Mouse (Mus musculus): ENCODE data around the gene C5ar2. TPM values are rescaled to one million over a fixed set of nuclear protein-coding genes. Genes with fewer than 3 reads are reported as not detected.
A peak's percentile ranks its signal among the peaks of the same experiment; 100 is the strongest.

C5ar2 gene
- polyA plus RNA-seq (2015; fragmentation: Nextera tagmentation; extraction: Ambion mirVana) = 0.06 TPM in 1 of 2 replicates, not detected in the other

- H3K9me3 ChIP-seq (replicated peaks) = no peaks in the 10 kb centered on the region
- WGBS = 85% methylated on average over 5 of the region's 5 CpGs
- no peak within 1 kb of the TSS for H3K27ac ChIP-seq
- H3K27me3 ChIP-seq = no peaks in the 10 kb centered on the region
- H3K4me1 ChIP-seq = no peaks in the 10 kb centered on the region
- no peak within 1 kb of the TSS for H3K4me2 ChIP-seq
- H3K36me3 ChIP-seq (ENCODE audit: poor library complexity, severe bottlenecking) = no peaks in the 10 kb centered on the region
- no peak within 1 kb of the TSS for H3K4me3 ChIP-seq
- no peak within 1 kb of the TSS for H3K9ac ChIP-seq
- no peak for ATAC-seq
These were observed at the start of gene C5ar2 for GRCm38 (mm10) chr7:16244067-16244466. TSS of gene C5ar2 (minus strand) at chr7:16244154.

DNA sequence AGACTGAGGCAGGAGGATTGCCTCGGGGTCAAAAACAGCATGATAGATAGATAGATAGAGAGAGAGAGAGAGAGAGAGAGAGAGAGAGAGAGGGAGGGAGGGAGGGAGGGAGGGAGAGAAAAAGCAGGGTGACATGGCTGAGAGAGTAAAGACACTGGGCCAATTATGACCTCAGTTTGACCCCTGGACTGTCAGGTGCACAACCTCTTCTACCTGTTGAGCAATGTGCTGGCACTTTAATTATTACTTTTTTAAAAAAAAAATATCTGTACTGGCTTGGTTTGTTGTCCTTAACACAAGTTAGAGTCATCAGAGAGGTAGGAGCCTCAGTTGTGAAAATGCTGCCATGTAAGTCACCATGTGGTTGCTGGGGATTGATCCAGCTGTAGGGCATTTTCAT is 43.8 kb upstream of the C5ar2 start:
- Histone ChIP-seq H3K9me3 (replicated peaks) (no peaks in the 10 kb centered on the region), H3K4me3 (no peak overlapping the region), H3K4me1 (peaks cover 12% of the 10 kb centered on the region), H3K27ac (no peak overlapping the region), H3K36me3 (ENCODE audit: poor library complexity, severe bottlenecking) (peaks cover 14% of the 10 kb centered on the region), H3K4me2 (no peak overlapping the region), H3K9ac (no peak overlapping the region), H3K27me3 (no peaks in the 10 kb centered on the region)
- ATAC-seq = no peak
- 83% methylated on average over 1 of the region's 1 CpGs for WGBS

GRCm38 (mm10) chr7:16287016-16287415 is 43.1 kb upstream of the C5ar2 start:
- no peak for ATAC-seq
- Histone ChIP-seq H3K36me3 (ENCODE audit: poor library complexity, severe bottlenecking) (peaks cover 22% of the 10 kb centered on the region), H3K4me3 (peak overlapping the region; percentile 64), H3K27me3 (no peaks in the 10 kb centered on the region), H3K4me1 (peaks cover 12% of the 10 kb centered on the region), H3K4me2 (peak overlapping the region; percentile 54), H3K9me3 (replicated peaks) (no peaks in the 10 kb centered on the region), H3K9ac (peak overlapping the region; percentile 72), H3K27ac (peak overlapping the region; percentile 92)
- WGBS = 92% methylated on average over 2 of the region's 2 CpGs

DNA sequence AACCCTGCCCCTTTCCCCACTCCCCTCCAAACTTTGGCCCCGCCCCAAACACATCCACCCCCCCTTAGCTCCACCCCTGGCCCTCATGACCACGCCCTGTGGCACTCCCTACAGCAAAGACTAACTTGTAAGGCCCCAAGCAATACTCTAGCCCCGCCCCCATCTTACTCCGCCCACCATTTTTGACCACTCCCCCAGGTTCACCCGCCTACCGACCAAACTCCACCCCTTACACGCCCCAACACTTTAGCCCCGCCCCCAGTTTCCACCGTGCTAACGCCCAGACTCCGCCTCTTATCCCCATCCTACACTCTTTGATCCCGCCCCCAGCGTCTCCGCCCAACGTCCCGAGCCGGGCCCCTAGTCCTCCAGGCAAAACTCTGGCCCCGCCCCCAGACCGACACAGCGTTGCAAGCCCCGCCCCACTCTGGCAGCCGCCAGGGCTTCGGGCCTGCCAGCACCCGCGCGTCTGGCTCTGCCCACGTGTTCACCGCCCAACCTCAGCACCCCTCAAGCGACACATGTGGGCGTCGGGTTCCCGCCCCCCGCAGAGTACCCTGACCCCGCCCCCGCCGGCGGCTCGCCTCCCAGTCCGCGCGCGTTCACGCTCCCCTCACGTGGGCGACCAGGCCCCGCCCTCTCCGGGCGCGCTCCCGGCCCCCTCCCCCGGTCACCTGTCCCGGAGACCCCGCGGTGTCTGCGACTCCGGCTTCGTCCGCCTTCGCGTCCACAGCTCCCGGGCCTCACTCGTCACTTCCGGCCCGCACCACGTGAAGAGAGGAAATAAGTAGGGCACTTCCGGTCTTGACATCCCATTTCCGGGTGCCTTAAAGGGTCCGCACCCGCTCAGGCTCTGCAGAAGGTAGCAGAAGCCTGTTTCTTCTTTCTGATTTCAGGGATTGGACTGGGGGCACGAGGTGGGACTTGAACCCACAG is 42.3 kb upstream of the C5ar2 start, which contains the start of gene Ccdc9:
Gene Ccdc9, minus strand, starts transcription at position 770 of the 936 bp plus-strand sequence.
- under 1% methylated on average over 61 of the region's 70 CpGs for WGBS
- Histone ChIP-seq H3K9ac (peak within 1 kb of the TSS; percentile 72), H3K4me2 (peak within 1 kb of the TSS; percentile 54), H3K36me3 (ENCODE audit: poor library complexity, severe bottlenecking) (peaks cover 29% of the 10 kb centered on the region), H3K4me1 (peaks cover 12% of the 10 kb centered on the region), H3K27me3 (no peaks in the 10 kb centered on the region), H3K4me3 (peak within 1 kb of the TSS; percentile 64), H3K9me3 (replicated peaks) (no peaks in the 10 kb centered on the region), H3K27ac (peak within 1 kb of the TSS; percentile 92)
- ATAC-seq = peak; percentile 95

- Histone ChIP-seq H3K4me3 (peak overlapping the region; percentile 64), H3K36me3 (ENCODE audit: poor library complexity, severe bottlenecking) (peaks cover 37% of the 10 kb centered on the region), H3K9me3 (replicated peaks) (no peaks in the 10 kb centered on the region), H3K27ac (0 out of 2 replicates have a peak overlapping the region, but pooled peaks have one; percentile 92), H3K9ac (no peak overlapping the region), H3K4me2 (peak overlapping the region; percentile 54), H3K4me1 (peaks cover 12% of the 10 kb centered on the region), H3K27me3 (no peaks in the 10 kb centered on the region)
- peak; percentile 56 for ATAC-seq
- WGBS = 3% methylated on average over 14 of the region's 14 CpGs
These were observed 41.6 kb upstream of the C5ar2 start for GRCm38 (mm10) chr7:16285450-16286025.

- 76% methylated on average over 9 of the region's 9 CpGs for WGBS
These were observed 41.0 kb upstream of the C5ar2 start for GRCm38 (mm10) chr7:16284904-16285303.

GRCm38 (mm10) chr7:16284001-16284400 is 40.0 kb upstream of the C5ar2 start:
- Histone ChIP-seq H3K27me3 (no peaks in the 10 kb centered on the region), H3K27ac (no peak overlapping the region), H3K9me3 (replicated peaks) (no peaks in the 10 kb centered on the region), H3K36me3 (ENCODE audit: poor library complexity, severe bottlenecking) (peaks cover 51% of the 10 kb centered on the region), H3K4me3 (no peak overlapping the region), H3K4me2 (no peak overlapping the region), H3K9ac (no peak overlapping the region), H3K4me1 (peaks cover 12% of the 10 kb centered on the region)
- 96% methylated on average over 8 of the region's 8 CpGs for WGBS
- ATAC-seq = no peak

More at GRCm38 (mm10) chr7:16284904-16285303, 41.0 kb upstream of the C5ar2 start:
- peak overlapping the region; percentile 64 for H3K4me3 ChIP-seq
- peaks cover 43% of the 10 kb centered on the region for H3K36me3 ChIP-seq (ENCODE audit: poor library complexity, severe bottlenecking)
- H3K4me1 ChIP-seq = peaks cover 12% of the 10 kb centered on the region
- H3K9ac ChIP-seq = no peak overlapping the region
- no peak for ATAC-seq
- H3K4me2 ChIP-seq = peak overlapping the region; percentile 54; the same call in 1 of the 2 replicates
- H3K27ac ChIP-seq = no peak overlapping the region
- no peaks in the 10 kb centered on the region for H3K9me3 ChIP-seq (replicated peaks)
- H3K27me3 ChIP-seq = no peaks in the 10 kb centered on the region

GRCm38 (mm10) chr7:16282334-16282733 is 38.4 kb upstream of the C5ar2 start:
- peaks cover 67% of the 10 kb centered on the region for H3K36me3 ChIP-seq (ENCODE audit: poor library complexity, severe bottlenecking)
- H3K9me3 ChIP-seq (replicated peaks) = no peaks in the 10 kb centered on the region
- no peak overlapping the region for H3K4me3 ChIP-seq
- H3K9ac ChIP-seq = no peak overlapping the region
- H3K4me1 ChIP-seq = peaks cover 12% of the 10 kb centered on the region
- no peaks in the 10 kb centered on the region for H3K27me3 ChIP-seq
- no peak overlapping the region for H3K4me2 ChIP-seq
- WGBS = 86% methylated on average over 13 of the region's 13 CpGs
- ATAC-seq = no peak
- H3K27ac ChIP-seq = no peak overlapping the region

DNA sequence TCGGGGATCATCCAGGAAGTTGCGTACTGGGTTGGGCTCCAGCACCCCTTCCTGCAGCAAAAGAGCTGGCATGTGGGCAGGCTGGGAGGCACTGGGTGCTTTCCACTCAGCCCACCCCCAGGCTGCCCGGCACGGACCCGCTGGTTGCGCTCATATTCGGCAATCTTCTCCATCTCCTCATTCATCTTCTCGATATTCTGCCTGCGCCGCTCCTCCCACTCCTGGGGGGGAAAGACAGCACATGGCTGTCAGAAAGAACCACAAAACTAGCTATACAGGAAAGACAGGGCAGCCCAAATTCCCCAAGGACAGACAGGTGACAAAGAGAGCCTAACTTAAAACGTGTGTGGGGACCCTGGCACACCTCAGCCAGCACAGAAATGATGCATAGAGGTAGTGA is 36.8 kb upstream of the C5ar2 start:
- no peak for ATAC-seq
- H3K9ac ChIP-seq = no peak overlapping the region
- no peaks in the 10 kb centered on the region for H3K9me3 ChIP-seq (replicated peaks)
- H3K4me2 ChIP-seq = no peak overlapping the region
- H3K27ac ChIP-seq = no peak overlapping the region
- no peak overlapping the region for H3K4me3 ChIP-seq
- 92% methylated on average over 11 of the region's 11 CpGs for WGBS
- peaks cover 10% of the 10 kb centered on the region for H3K4me1 ChIP-seq
- H3K36me3 ChIP-seq (ENCODE audit: poor library complexity, severe bottlenecking) = peaks cover 83% of the 10 kb centered on the region
- H3K27me3 ChIP-seq = no peaks in the 10 kb centered on the region

DNA sequence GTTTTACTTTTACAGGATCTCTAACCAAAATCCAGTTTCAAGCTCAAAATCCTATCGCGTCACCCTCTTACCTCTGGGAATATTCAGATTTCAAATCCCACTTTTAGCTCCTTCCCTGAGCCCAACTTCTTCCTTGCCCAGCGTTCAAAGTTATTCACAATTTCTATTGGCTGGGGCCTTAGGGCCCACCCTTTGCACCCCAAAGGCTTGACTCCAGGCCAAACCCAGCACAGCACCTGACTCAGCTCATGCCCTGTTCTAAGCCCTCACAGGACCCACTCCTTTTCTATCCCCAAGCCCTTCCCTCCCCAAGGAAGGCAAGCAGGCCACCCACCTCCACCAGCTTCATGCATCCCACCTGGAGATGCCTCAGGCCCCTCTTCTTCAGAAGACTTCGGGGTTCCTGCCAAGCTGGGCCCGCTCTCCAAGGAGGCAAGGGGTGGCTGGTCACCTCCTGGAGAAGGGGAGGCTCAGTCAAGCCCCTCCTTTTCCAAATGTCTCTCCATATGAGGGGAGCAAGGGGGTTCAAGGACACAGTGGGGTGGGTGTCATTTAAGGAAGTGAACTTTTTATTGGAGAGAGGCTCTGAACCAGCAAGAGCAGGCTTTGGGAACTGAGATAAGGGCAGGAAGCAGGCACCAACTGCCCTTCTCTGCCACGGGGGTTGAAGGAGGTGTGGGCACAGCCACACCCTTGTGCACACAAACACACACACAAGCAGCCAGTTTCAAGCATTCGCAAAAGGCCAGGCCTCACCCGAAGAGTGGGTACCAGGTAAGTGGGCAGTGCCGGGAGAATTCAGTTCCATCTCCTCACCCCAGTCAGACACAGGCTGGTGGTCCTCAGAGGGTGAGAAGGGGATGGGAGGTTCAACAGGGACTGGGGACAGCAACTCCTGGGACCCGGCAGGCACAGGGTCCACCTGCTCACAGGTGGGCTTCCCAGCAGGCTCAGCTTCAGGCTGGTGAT is 31.3 kb upstream of the C5ar2 start:
- H3K9ac ChIP-seq = peak overlapping the region; percentile 34; the same call in 1 of the 2 replicates
- no peak overlapping the region for H3K4me3 ChIP-seq
- no peak overlapping the region for H3K4me2 ChIP-seq
- WGBS = 89% methylated on average over 10 of the region's 10 CpGs
- no peaks in the 10 kb centered on the region for H3K9me3 ChIP-seq (replicated peaks)
- H3K4me1 ChIP-seq = peaks cover 23% of the 10 kb centered on the region
- H3K27me3 ChIP-seq = no peaks in the 10 kb centered on the region
- no peak overlapping the region for H3K27ac ChIP-seq
- H3K36me3 ChIP-seq (ENCODE audit: poor library complexity, severe bottlenecking) = peaks cover 53% of the 10 kb centered on the region
- ATAC-seq = no peak

DNA sequence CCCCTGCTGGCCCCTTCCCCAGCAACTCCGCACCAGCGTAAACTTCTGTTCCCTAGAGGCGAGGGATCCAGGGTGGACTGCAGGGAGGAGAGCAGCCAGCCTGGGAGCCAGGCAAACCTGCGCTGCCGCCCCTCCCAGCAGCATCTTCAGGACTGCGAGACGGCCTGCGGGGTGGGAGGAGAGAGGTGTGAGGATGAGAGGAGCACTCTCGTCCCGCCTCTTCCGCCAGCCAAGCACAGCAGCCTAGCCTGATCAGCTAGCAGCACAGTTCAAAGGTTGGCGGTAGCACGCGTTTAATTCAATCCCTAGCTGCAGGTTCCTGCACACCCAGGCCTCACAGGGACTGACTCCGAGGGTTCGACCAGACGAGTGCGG is 29.8 kb upstream of the C5ar2 start:
- Histone ChIP-seq H3K4me3 (peak overlapping the region; percentile 81), H3K27ac (peak overlapping the region; percentile 93), H3K4me2 (peak overlapping the region; percentile 91), H3K9me3 (replicated peaks) (no peaks in the 10 kb centered on the region), H3K9ac (peak overlapping the region; percentile 63), H3K4me1 (peaks cover 23% of the 10 kb centered on the region), H3K27me3 (peaks cover 2% of the 10 kb centered on the region; the same call in 1 of the 2 replicates), H3K36me3 (ENCODE audit: poor library complexity, severe bottlenecking) (peaks cover 40% of the 10 kb centered on the region)
- under 1% methylated on average over 18 of the region's 18 CpGs for WGBS
- ATAC-seq = peak; percentile 78

All from forebrain, embryonic 13.5 days (tissue).